Mouse (Mus musculus) small intestine, adult 2 months (tissue): ENCODE data around the gene Gcn1l1.

Source experiments
- CTCF ChIP-seq: fragments of 200-500 bp; IDR thresholded peaks from 2 replicates; pipeline ENCODE4 v1.5.1; 2012; ENCODE audit warnings: low read depth, mild to moderate bottlenecking, control low read depth, inconsistent platforms, low read length, moderate library complexity, mixed read lengths; ENCODE audit not compliant: insufficient replicate concordance, insufficient read length; ENCODE audit errors: extremely low read depth
- POLR2A ChIP-seq: fragments of 200-500 bp; IDR thresholded peaks from 2 replicates; pipeline ENCODE4 v1.6.1; 2012; ENCODE audit warnings: low read depth, mild to moderate bottlenecking, control low read depth, inconsistent platforms, low read length, moderate library complexity

DNA sequence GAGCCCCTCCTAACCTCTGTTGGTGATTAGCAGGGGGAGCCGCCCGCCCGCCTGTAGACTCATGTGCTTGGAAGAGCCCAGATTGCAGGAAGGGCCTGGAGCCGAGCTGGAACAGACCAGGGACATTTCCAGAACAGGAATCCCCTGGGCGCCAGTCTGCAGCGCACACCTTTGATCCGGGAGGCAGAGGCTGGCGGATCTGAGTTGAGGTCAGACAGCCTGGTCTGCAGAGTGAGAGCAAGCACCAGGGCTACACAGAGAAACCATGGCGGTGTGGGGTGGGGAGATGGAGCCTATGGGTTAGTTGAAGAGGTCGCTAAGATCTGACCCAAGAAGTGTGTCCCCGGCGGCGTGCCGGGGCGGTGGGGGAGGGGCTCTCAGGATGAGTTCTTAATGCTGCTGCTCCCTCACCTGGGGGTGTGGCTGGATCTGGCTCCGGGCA is 30.7 kb upstream of the Gcn1l1 start:
- TF ChIP-seq POLR2A (no peak), CTCF (no peak)
